Mouse (Mus musculus) MEL (cell line): Measurements from ENCODE around the gene Cluh. TPM values are rescaled to one million over a fixed set of nuclear protein-coding genes. Genes with fewer than 3 reads are reported as not detected.
A peak's percentile ranks its signal among the peaks of the same experiment; 100 is the strongest.

ENCODE experiments used
- DNase-seq: peaks from one replicate; pipeline ENCODE4 v3.0.0; 2011; ENCODE audit warnings: low read depth, low spot score
- H3K27ac ChIP-seq: 2 replicates; pipeline ENCODE4 v1.5.1; 2012; ENCODE audit warnings: low read depth, mild to moderate bottlenecking, control low read depth, low read length, moderate library complexity; ENCODE audit not compliant: control insufficient read depth
- H3K27me3 ChIP-seq, 2 experiments: fragments of 150-350 bp in 1 of 2; sonication (generic) in 1 of 2; 2 replicates each; pipeline ENCODE4 v1.6.1; 2012; ENCODE audit warnings: low read length in 2 of 2, mild to moderate bottlenecking in 2 of 2, improper control_type of control experiment in 1 of 2, moderate library complexity in 1 of 2; ENCODE audit not compliant: insufficient read depth in 2 of 2, control insufficient read depth in 1 of 2
- H3K36me3 ChIP-seq, 2 experiments: 2 replicates each; pipeline ENCODE4 v1.6.1; 2012 to 2014; ENCODE audit warnings: low read length in 2 of 2, improper control_type of control experiment in 1 of 2, inconsistent platforms in 1 of 2, mild to moderate bottlenecking in 1 of 2; ENCODE audit not compliant: insufficient read depth in 2 of 2, control insufficient read depth in 1 of 2
- H3K4me1 ChIP-seq, 2 experiments: fragments of 150-350 bp in 1 of 2; sonication (generic) in 1 of 2; 2 replicates each; pipeline ENCODE4 v1.6.1; 2012; ENCODE audit warnings: low read length in 2 of 2, improper control_type of control experiment in 1 of 2, mild to moderate bottlenecking in 1 of 2; ENCODE audit not compliant: insufficient read depth in 2 of 2, control insufficient read depth in 1 of 2
- H3K4me3 ChIP-seq, 2 experiments: fragments of 150-350 bp in 1 of 2; sonication (generic) in 1 of 2; 2 replicates each; pipeline ENCODE4 v1.5.1; 2012; ENCODE audit warnings: low read depth in 2 of 2, low read length in 2 of 2, mild to moderate bottlenecking in 2 of 2, moderate library complexity in 2 of 2, control low read depth in 1 of 2, improper control_type of control experiment in 1 of 2; ENCODE audit not compliant: control insufficient read depth in 1 of 2, insufficient read depth in 1 of 2
- H3K79me2 ChIP-seq: 2 replicates; pipeline ENCODE4 v1.6.1; 2012; ENCODE audit warnings: mild to moderate bottlenecking, low read length, moderate library complexity; ENCODE audit not compliant: control insufficient read depth, poor library complexity, insufficient read depth
- H3K9ac ChIP-seq: 2 replicates; pipeline ENCODE4 v1.6.1; 2012; ENCODE audit warnings: low read depth, mild to moderate bottlenecking, control low read depth, low read length, moderate library complexity; ENCODE audit not compliant: control insufficient read depth, poor library complexity, severe bottlenecking
- H3K9me3 ChIP-seq: fragments of 150-350 bp; sonication (generic); replicated peaks from 2 replicates; pipeline ENCODE4 v1.6.1; 2012; ENCODE audit warnings: mild to moderate bottlenecking, low read length, improper control_type of control experiment, moderate library complexity; ENCODE audit not compliant: insufficient read depth
- CHD1 ChIP-seq: IDR thresholded peaks from 2 replicates; pipeline ENCODE4 v1.6.1; 2012; ENCODE audit warnings: low read depth, mild to moderate bottlenecking, inconsistent platforms, low read length, improper control_type of control experiment
- CHD2 ChIP-seq: IDR thresholded peaks from 2 replicates; pipeline ENCODE4 v1.6.1; 2011; ENCODE audit warnings: low read length, improper control_type of control experiment
- ELF1 ChIP-seq: IDR thresholded peaks from 2 replicates; pipeline ENCODE4 v1.6.1; 2014; ENCODE audit warnings: low read depth, mild to moderate bottlenecking, inconsistent platforms, low read length, improper control_type of control experiment, moderate library complexity
- EP300 ChIP-seq, 2 experiments: IDR thresholded peaks; 2 replicates each; pipeline ENCODE4 v1.6.1; 2011; ENCODE audit warnings: improper control_type of control experiment in 2 of 2, low read length in 2 of 2, low read depth in 1 of 2, mild to moderate bottlenecking in 1 of 2
- GATA1 ChIP-seq: IDR thresholded peaks from 2 replicates; pipeline ENCODE4 v1.6.1; 2011; ENCODE audit warnings: low read depth, low read length, improper control_type of control experiment
- JUND ChIP-seq: IDR thresholded peaks from 2 replicates; pipeline ENCODE4 v1.6.1; 2011; ENCODE audit warnings: low read depth, mild to moderate bottlenecking, improper control_type of control experiment, low read length
- MAFK ChIP-seq: IDR thresholded peaks from 2 replicates; pipeline ENCODE4 v1.6.1; 2011; ENCODE audit warnings: low read depth, mild to moderate bottlenecking, low read length, improper control_type of control experiment, borderline replicate concordance
- MYB ChIP-seq: IDR thresholded peaks from 2 replicates; pipeline ENCODE4 v1.6.1; 2011; ENCODE audit warnings: mild to moderate bottlenecking, low read depth, low read length, improper control_type of control experiment
- MYC ChIP-seq: IDR thresholded peaks from 2 replicates; pipeline ENCODE4 v1.6.1; 2011; ENCODE audit warnings: low read depth, mild to moderate bottlenecking, low read length, improper control_type of control experiment, moderate library complexity
- POLR2AphosphoS2 ChIP-seq: IDR thresholded peaks from 2 replicates; pipeline ENCODE4 v1.6.1; 2011; ENCODE audit warnings: low read length, improper control_type of control experiment
- RAD21 ChIP-seq: IDR thresholded peaks from 2 replicates; pipeline ENCODE4 v1.6.1; 2011; ENCODE audit warnings: mild to moderate bottlenecking, low read depth, low read length, improper control_type of control experiment
- RCOR1 ChIP-seq: IDR thresholded peaks from 2 replicates; pipeline ENCODE4 v1.6.1; 2012; ENCODE audit warnings: low read depth, mild to moderate bottlenecking, inconsistent platforms, low read length, improper control_type of control experiment
- SIN3A ChIP-seq: IDR thresholded peaks from 2 replicates; pipeline ENCODE4 v1.6.1; 2012; ENCODE audit warnings: low read length, improper control_type of control experiment, inconsistent platforms
- SMC3 ChIP-seq: IDR thresholded peaks from 2 replicates; pipeline ENCODE4 v1.6.1; 2011; ENCODE audit warnings: low read depth, low read length, improper control_type of control experiment
- TBP ChIP-seq: IDR thresholded peaks from 2 replicates; pipeline ENCODE4 v1.8.0; 2011; ENCODE audit warnings: low read depth, low read length, improper control_type of control experiment
- ZKSCAN1 ChIP-seq: IDR thresholded peaks from 2 replicates; pipeline ENCODE4 v1.6.1; 2012; ENCODE audit warnings: low read depth, mild to moderate bottlenecking, inconsistent platforms, low read length, improper control_type of control experiment, moderate library complexity
- ZNF384 ChIP-seq: IDR thresholded peaks from 2 replicates; pipeline ENCODE4 v1.6.1; 2012; ENCODE audit warnings: low read depth, mild to moderate bottlenecking, inconsistent platforms, low read length, improper control_type of control experiment
- polyA plus RNA-seq, 2 experiments: library from polyadenylated mRNA; stranded (reverse) in 1 of 2; unstranded in 1 of 2; fragments of >175 nt in 1 of 2; fragments of >200 nt in 1 of 2; gene quantifications; 2 replicates each; pipeline versions ENCODE4 v1.2.1 to v1.2.4; 2012; ENCODE audit warnings: low replicate concordance in 2 of 2, low read depth in 1 of 2; ENCODE audit not compliant: insufficient read length in 2 of 2, insufficient read depth in 1 of 2, missing spikeins in 1 of 2
- total RNA-seq: library from RNA; depleted of rRNA; stranded (reverse); fragments of 300-350 nt; gene quantifications from 2 replicates; pipeline ENCODE4 v1.2.3, GENCODE M21; 2012

The Cluh gene
- total and polyA plus RNA-seq, 3 experiments, result 53.8 to 135 (median 115) TPM

- TF ChIP-seq RCOR1 (peak; percentile 85), SIN3A (peak; percentile 78), MYB (0 out of 2 replicates have a peak, but pooled peaks have one; percentile 25), ZNF384 (peak; percentile 88), SMC3 (peak; percentile 5; the same call in 1 of the 2 replicates), CHD2 (no peak), POLR2AphosphoS2 (no peak), TBP (no peak), RAD21 (no peak), GATA1 (peak; percentile 95), JUND (no peak)
- TF ChIP-seq, all 39 proteins: peak for 18
These were observed 27.2 kb upstream of the Cluh start (continued) for GRCm38 (mm10) chr11:74621974-74622669.

- H3K36me3 ChIP-seq, result peaks cover 0 to 15% of the 10 kb centered on the region in 2 experiments; a peak in 2 of 4 replicates
- no peak overlapping the region for H3K4me3 ChIP-seq
- no peak overlapping the region for H3K9ac ChIP-seq
- H3K27me3 ChIP-seq, result no peaks in the 10 kb centered on the region
- H3K9me3 ChIP-seq, result no peaks in the 10 kb centered on the region
- no peak for TF ChIP-seq ELF1
- no peak for TF ChIP-seq JUND
- no peak for TF ChIP-seq CHD1
- TF ChIP-seq ZKSCAN1, result no peak
- TF ChIP-seq MYC, result no peak
- no peak overlapping the region for H3K27ac ChIP-seq
- H3K79me2 ChIP-seq, result no peaks in the 10 kb centered on the region
- H3K4me1 ChIP-seq, result peaks cover 2 to 39% of the 10 kb centered on the region in 2 experiments; a peak in 3 of 4 replicates
- no peak for DNase-seq
These were observed 25.6 kb upstream of the Cluh start for GRCm38 (mm10) chr11:74623693-74624092.

- H3K79me2 ChIP-seq, result no peaks in the 10 kb centered on the region
- H3K4me3 ChIP-seq, result no peak overlapping the region
- no peak for DNase-seq
- peaks cover 2 to 34% of the 10 kb centered on the region in 2 experiments; a peak in 3 of 4 replicates for H3K4me1 ChIP-seq
- peaks cover 0 to 15% of the 10 kb centered on the region in 2 experiments; a peak in 2 of 4 replicates for H3K36me3 ChIP-seq
- 0 out of 4 replicates have a peak, but pooled peaks of 1 of the 2 experiments have one; percentile 12 for TF ChIP-seq EP300 (IDR thresholded peaks at IDR 0.05; ENCODE audit: low read depth in 1 of 2, low read length in 2 of 2)
- no peak for TF ChIP-seq MAFK
- no peak overlapping the region for H3K27ac ChIP-seq
- H3K27me3 ChIP-seq, result no peaks in the 10 kb centered on the region
- no peaks in the 10 kb centered on the region for H3K9me3 ChIP-seq
- no peak overlapping the region for H3K9ac ChIP-seq
These were observed 24.0 kb upstream of the Cluh start for GRCm38 (mm10) chr11:74625333-74625732.
